Mouse (Mus musculus) cerebellum, postnatal 4 days (tissue): ENCODE results near the gene Esp22.
"Not testable (repeated sequence)": the region's sequence is repeated elsewhere in the genome, so short reads cannot be mapped to it uniquely, and the experiment has no call there.

Source experiments
- DNase-seq, 2 experiments: peaks; one replicate each; pipeline ENCODE4 v3.0.0; 2022; ENCODE audit warnings: low spot score in 2 of 2, mixed read lengths in 1 of 2

The Esp22 gene

DNA sequence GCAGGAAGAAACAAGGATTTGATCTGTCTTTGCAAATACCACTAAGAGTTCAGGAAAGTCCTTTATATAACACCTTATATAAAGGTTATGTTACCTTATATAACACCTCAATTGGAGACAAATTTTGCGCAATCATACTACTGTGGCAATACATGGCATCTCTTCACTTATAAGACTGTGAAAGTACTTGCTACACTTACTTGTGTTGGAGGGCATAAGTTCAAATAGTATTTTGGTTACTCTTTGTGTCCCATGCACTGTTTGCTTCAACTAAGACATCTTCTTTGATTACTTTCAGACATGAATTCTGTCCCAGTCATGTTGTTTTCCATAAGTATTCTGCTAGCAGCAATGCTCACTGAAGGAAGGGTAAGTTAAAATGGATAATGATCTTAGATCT, at the start of gene Esp22:
TSS of gene Esp22 (plus strand) at position 301 of the 400 bp plus-strand sequence.
- DNase-seq, result no peak

DNA sequence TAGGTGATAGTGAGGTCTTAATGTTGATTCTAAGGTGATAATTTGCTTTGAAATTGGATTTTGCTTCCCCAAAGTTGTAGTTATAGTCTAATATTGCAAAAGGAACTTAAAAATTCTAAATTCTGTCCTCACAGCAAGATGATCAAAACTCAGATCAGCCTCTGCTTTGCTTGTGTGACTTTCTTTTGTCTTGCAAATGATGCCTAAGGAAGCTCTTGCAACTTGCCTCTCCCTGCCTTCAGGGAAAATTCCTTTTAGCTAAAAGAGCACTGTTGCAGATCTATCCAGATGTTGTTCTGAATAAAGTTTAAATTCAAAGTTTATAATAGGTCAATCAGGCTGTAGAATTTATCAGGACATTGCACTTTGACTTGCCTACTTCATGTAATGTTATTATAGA, 31.5 kb upstream of the Esp22 start:
- DNase-seq, result no peak

DNA sequence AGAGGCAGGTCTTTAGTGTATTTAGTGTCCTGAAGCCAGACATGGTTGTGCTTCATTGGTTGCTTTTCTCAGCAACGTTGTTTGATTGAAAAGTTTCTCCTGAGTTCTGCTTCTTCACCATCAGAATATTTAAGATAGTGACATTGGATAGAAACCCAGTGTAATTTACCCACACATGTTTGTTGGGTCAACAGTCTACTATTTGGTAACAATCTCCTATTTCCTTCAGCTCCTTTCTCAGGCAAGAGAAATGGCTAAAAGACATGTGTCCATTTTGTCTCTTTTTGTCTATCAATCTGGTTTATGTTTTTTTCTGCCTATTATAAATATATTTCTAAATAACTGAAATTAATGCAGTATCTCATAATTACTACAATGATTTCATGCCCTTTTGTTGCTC, 18.2 kb upstream of the Esp22 start, which contains the start of gene Esp23:
TSS of gene Esp23 (minus strand) at position 101 of the 400 bp plus-strand sequence.
- DNase-seq, result no peak

DNA sequence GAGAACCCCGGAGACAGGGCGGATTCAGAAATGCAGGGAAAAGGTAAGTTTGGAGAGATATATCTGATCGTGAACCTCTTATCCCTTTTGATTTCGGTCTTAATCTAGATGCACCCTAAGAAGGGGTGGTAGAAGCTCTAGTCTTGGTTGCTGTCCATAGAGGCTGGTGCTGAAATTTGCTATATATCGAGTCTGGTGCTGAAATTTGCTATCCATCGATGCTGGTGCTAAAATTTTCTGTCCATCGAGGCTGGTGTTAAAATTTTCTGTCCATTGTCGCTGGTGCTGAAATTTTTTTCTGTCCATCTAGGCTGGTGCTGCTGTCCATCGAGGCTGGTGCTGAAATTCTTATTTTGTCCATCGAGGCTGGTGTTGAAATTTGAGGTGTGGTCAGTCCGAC, 12.0 kb downstream of the Esp22 start:
- DNase-seq, result not testable (repeated sequence)

DNA sequence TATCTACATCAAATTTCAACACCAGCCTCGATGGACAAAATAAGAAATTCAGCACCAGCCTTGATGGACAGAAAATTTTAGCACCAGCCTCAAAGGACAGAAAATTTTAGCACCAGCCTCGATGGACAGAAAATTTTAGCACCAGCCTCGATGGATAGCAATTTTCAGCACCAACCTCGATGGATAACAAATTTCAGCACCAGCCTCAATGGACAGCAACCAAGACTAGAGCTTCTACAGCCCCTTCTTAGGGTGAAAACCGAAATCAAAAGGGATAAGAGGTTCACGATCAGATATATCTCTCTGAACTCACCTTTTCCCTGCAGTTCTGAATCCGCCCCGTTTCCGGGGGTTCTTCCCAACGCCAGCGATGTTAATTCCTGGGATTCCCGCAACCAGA, 34.0 kb downstream of the Esp22 start:
- not testable (repeated sequence) for DNase-seq
